Mouse (Mus musculus): Measurements from ENCODE around the gene Hoxb3.

The Hoxb3 gene

GRCm38 (mm10) chr11:96342576-96342930 is 19.4 kb downstream of the Hoxb3 start:
- peak; percentile 49 for DNase-seq

- peak; percentile 48 for DNase-seq
Observed at GRCm38 (mm10) chr11:96343206-96343745, 20.1 kb downstream of the Hoxb3 start.

GRCm38 (mm10) chr11:96344061-96344877 is 21.1 kb downstream of the Hoxb3 start:
- DNase-seq, result peak; percentile 67

GRCm38 (mm10) chr11:96344878-96345159 is 21.7 kb downstream of the Hoxb3 start:
- DNase-seq, result no peak

- peak; percentile 41 for DNase-seq
Observed at GRCm38 (mm10) chr11:96345220-96345892, 22.2 kb downstream of the Hoxb3 start.

- peak; percentile 79 for DNase-seq
Observed at GRCm38 (mm10) chr11:96345893-96346806, 23.0 kb downstream of the Hoxb3 start.

- DNase-seq, result peak; percentile 46
Observed at GRCm38 (mm10) chr11:96346916-96347520, 23.9 kb downstream of the Hoxb3 start.

- no peak for DNase-seq
Observed at GRCm38 (mm10) chr11:96347717-96348116, 24.6 kb downstream of the Hoxb3 start.

GRCm38 (mm10) chr11:96348141-96348928 is 25.2 kb downstream of the Hoxb3 start:
- peak; percentile 77 for DNase-seq

GRCm38 (mm10) chr11:96348988-96349387 is 25.9 kb downstream of the Hoxb3 start:
- no peak for DNase-seq

- peak; percentile 72 for DNase-seq
Observed at GRCm38 (mm10) chr11:96349491-96350340, 26.6 kb downstream of the Hoxb3 start.

- no peak for DNase-seq
Observed at GRCm38 (mm10) chr11:96350341-96350624, 27.2 kb downstream of the Hoxb3 start, which contains the start of gene Hoxb2. Hoxb2 (plus strand) TSS chr11:96350525.

GRCm38 (mm10) chr11:96350791-96351190 is 27.7 kb downstream of the Hoxb3 start:
- DNase-seq, result peak; percentile 26

- DNase-seq, result peak; percentile 67
Observed at GRCm38 (mm10) chr11:96351312-96351711, 28.2 kb downstream of the Hoxb3 start.

GRCm38 (mm10) chr11:96351831-96352230 is 28.7 kb downstream of the Hoxb3 start:
- peak; percentile 75 for DNase-seq

GRCm38 (mm10) chr11:96352691-96353521 is 29.8 kb downstream of the Hoxb3 start:
- DNase-seq, result peak; percentile 85

- DNase-seq, result no peak
Observed at GRCm38 (mm10) chr11:96353522-96353841, 30.4 kb downstream of the Hoxb3 start.

GRCm38 (mm10) chr11:96353939-96354338 is 30.8 kb downstream of the Hoxb3 start:
- DNase-seq, result peak; percentile 59

- DNase-seq, result peak; percentile 81
Observed at GRCm38 (mm10) chr11:96354376-96354775, 31.2 kb downstream of the Hoxb3 start.

GRCm38 (mm10) chr11:96354801-96355311 is 31.7 kb downstream of the Hoxb3 start:
- no peak for DNase-seq

Measured in kidney, adult 18-20 months (tissue).